Mouse (Mus musculus) MEL (cell line): ENCODE measurements at regions not wholly inside any gene's neighbourhood (a gene's known extent, or its start where the extent isn't known, plus 50 kb on each side); places are given as distances from the start of the nearest gene placed in this dataset.

Experiments
- CTCF ChIP-seq, 3 experiments: IDR thresholded peaks in 2 of 3; conservative IDR thresholded peaks in 1 of 3; 2 replicates each; pipeline ENCODE4 v1.5.1; 2011 to 2012; ENCODE audit warnings: low read length in 3 of 3, low read depth in 2 of 3, mild to moderate bottlenecking in 2 of 3, improper control_type of control experiment in 1 of 3, inconsistent platforms in 1 of 3, mixed read lengths in 1 of 3, moderate library complexity in 1 of 3; ENCODE audit not compliant: control insufficient read depth in 1 of 3, insufficient read depth in 1 of 3, poor library complexity in 1 of 3, severe bottlenecking in 1 of 3
- EP300 ChIP-seq, 2 experiments: IDR thresholded peaks; 2 replicates each; pipeline ENCODE4 v1.6.1; 2011; ENCODE audit warnings: improper control_type of control experiment in 2 of 2, low read length in 2 of 2, low read depth in 1 of 2, mild to moderate bottlenecking in 1 of 2
- MEF2A ChIP-seq: IDR thresholded peaks from 2 replicates; pipeline ENCODE4 v1.6.1; 2014; ENCODE audit warnings: low read depth, mild to moderate bottlenecking, inconsistent platforms, low read length, improper control_type of control experiment; ENCODE audit not compliant: poor library complexity, insufficient replicate concordance, severe bottlenecking; ENCODE audit errors: extremely low read depth
- MYC ChIP-seq: IDR thresholded peaks from 2 replicates; pipeline ENCODE4 v1.6.1; 2011; ENCODE audit warnings: low read depth, mild to moderate bottlenecking, low read length, improper control_type of control experiment, moderate library complexity
- NELFE ChIP-seq: IDR thresholded peaks from 2 replicates; pipeline ENCODE4 v1.6.1; 2011; ENCODE audit warnings: low read depth, low read length, improper control_type of control experiment
- POLR2AphosphoS5 ChIP-seq: IDR thresholded peaks from 2 replicates; pipeline ENCODE4 v1.6.1; 2012; ENCODE audit warnings: low read depth, borderline replicate concordance, mild to moderate bottlenecking, inconsistent platforms, low read length, moderate library complexity, mixed read lengths
- SMC3 ChIP-seq: IDR thresholded peaks from 2 replicates; pipeline ENCODE4 v1.6.1; 2011; ENCODE audit warnings: low read depth, low read length, improper control_type of control experiment
- TCF12 ChIP-seq: IDR thresholded peaks from 2 replicates; pipeline ENCODE4 v1.6.1; 2014; ENCODE audit warnings: low read depth, mild to moderate bottlenecking, inconsistent platforms, low read length, improper control_type of control experiment, moderate library complexity
- ZMIZ1 ChIP-seq: IDR thresholded peaks from 2 replicates; pipeline ENCODE4 v1.6.1; 2012; ENCODE audit warnings: low read depth, mild to moderate bottlenecking, inconsistent platforms, low read length, improper control_type of control experiment, moderate library complexity

DNA sequence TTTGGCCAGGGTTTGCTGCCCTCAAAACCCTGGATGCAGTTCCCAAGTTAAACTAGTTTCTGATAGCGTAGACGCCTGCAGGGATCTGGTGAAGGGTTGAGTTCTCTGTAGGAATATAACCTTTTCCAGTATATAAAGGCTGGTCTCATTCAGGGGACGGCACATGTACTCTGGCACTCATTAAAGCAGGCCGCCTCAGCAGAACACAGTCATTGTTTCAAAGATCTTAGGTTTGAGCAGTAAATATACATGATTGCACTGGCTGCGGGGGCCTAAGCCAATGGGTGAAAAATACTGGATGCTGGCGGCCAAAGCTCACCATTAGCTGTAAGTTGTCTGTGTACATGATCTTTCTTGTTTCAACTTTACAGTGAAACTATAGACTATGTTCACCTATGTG, 137.9 kb upstream of the Klf14 start:
- TF ChIP-seq ZMIZ1, result no peak
- no peak for TF ChIP-seq CTCF (IDR thresholded peaks at IDR 0.05 in 2 of 3, conservative IDR thresholded peaks at IDR 0.05 in 1 of 3; ENCODE audit: control insufficient read depth in 1 of 3, insufficient read depth in 1 of 3, low read depth in 2 of 3, low read length in 3 of 3, poor library complexity in 1 of 3, severe bottlenecking in 1 of 3)
- no peak for TF ChIP-seq MEF2A
- no peak for TF ChIP-seq EP300 (IDR thresholded peaks at IDR 0.05; ENCODE audit: low read depth in 1 of 2, low read length in 2 of 2)
- no peak for TF ChIP-seq MYC
- no peak for TF ChIP-seq SMC3
- no peak for TF ChIP-seq NELFE
- no peak for TF ChIP-seq TCF12
- no peak for TF ChIP-seq POLR2AphosphoS5
